Mouse (Mus musculus) forebrain, embryonic 11.5 days (tissue): ENCODE measurements around the gene Trdmt1. TPM values are rescaled to one million over a fixed set of nuclear protein-coding genes. Genes with fewer than 3 reads are reported as not detected.

Source experiments
- ATAC-seq: fragments of 200-750 bp; cut with Nextera tagmentation; replicated peaks from 2 replicates; pipeline ENCODE4 v1.8.0; 2017; ENCODE audit warnings: moderate TSS enrichment; ENCODE audit not compliant: low FRiP score
- DNase-seq: peaks from one replicate; pipeline ENCODE4 v3.0.0-alpha.2; 2017; ENCODE audit warnings: low spot score
- H3K27ac ChIP-seq: fragments of 300-500 bp; sonication (generic); 2 replicates; pipeline ENCODE4 v1.5.1; 2014; ENCODE audit warnings: low read depth, low read length
- H3K27me3 ChIP-seq: fragments of 300-500 bp; sonication (generic); 2 replicates; pipeline ENCODE4 v1.6.1; 2014; ENCODE audit warnings: mild to moderate bottlenecking, low read length, mixed read lengths; ENCODE audit not compliant: control insufficient read depth, insufficient read depth
- H3K36me3 ChIP-seq: fragments of 300-500 bp; sonication (generic); 2 replicates; pipeline ENCODE4 v1.6.1; 2014; ENCODE audit warnings: mild to moderate bottlenecking, low read length, moderate library complexity, mixed read lengths; ENCODE audit not compliant: control insufficient read depth, insufficient read depth
- H3K4me1 ChIP-seq: fragments of 300-500 bp; sonication (generic); replicated peaks from 2 replicates; pipeline ENCODE4 v1.6.1; 2014; ENCODE audit warnings: low read length, mixed read lengths; ENCODE audit not compliant: control insufficient read depth, insufficient read depth
- H3K4me2 ChIP-seq: fragments of 300-500 bp; sonication (generic); 2 replicates; pipeline ENCODE4 v1.6.1; 2014; ENCODE audit warnings: low read depth, mild to moderate bottlenecking, low read length, moderate library complexity, mixed read lengths; ENCODE audit not compliant: severe bottlenecking
- H3K4me3 ChIP-seq: fragments of 300-500 bp; sonication (generic); 2 replicates; pipeline ENCODE4 v1.5.1; 2014; ENCODE audit warnings: low read depth, low read length
- H3K9ac ChIP-seq: fragments of 300-500 bp; sonication (generic); 2 replicates; pipeline ENCODE4 v1.6.1; 2014; ENCODE audit warnings: low read length
- H3K9me3 ChIP-seq: fragments of 300-500 bp; sonication (generic); 2 replicates; pipeline ENCODE4 v1.6.1; 2016; ENCODE audit warnings: low read length, mixed read lengths; ENCODE audit not compliant: control insufficient read depth
- WGBS: fragments of 180-500 bp; shearing (Covaris S2); extraction: QIAGEN DNeasy Blood & Tissue Kit; methylation state at CpG from one replicate; pipeline ENCODE4 v1.1.7; 2014; 5-methylcytosine and 5-hydroxymethylcytosine counted together
- polyA plus RNA-seq: library from polyadenylated mRNA; unstranded; fragments of >200 nt; fragmentation: Nextera tagmentation; extraction: Ambion mirVana; gene quantifications from 2 replicates; pipeline ENCODE4 v1.2.1, GENCODE M21; 2014

Gene Trdmt1
- polyA plus RNA-seq, 1 experiment from 2014 or later: 9.4 TPM

- ATAC-seq (peak; percentile 31; the same call in 1 of the 2 replicates), DNase-seq (peak; percentile 52)
- Histone ChIP-seq H3K4me2 (peak overlapping the region; percentile 46), H3K9ac (peak overlapping the region; percentile 63), H3K4me3 (peak overlapping the region; percentile 49), H3K27ac (peak overlapping the region; percentile 98), H3K9me3 (no peaks in the 10 kb centered on the region), H3K27me3 (no peaks in the 10 kb centered on the region), H3K4me1 (0 out of 2 replicates have a peak, but pooled peaks cover 2% of the 10 kb centered on the region), H3K36me3 (no peaks in the 10 kb centered on the region)
- WGBS: 51% methylated on average over 8 of the region's 8 CpGs
Measured at GRCm38 (mm10) chr2:13543519-13544124, 846 bp downstream of the Trdmt1 start.

GRCm38 (mm10) chr2:13539860-13540259, 4.6 kb downstream of the Trdmt1 start:
- Histone ChIP-seq H3K4me3 (no peak overlapping the region), H3K4me2 (no peak overlapping the region), H3K9me3 (no peaks in the 10 kb centered on the region), H3K9ac (no peak overlapping the region), H3K36me3 (no peaks in the 10 kb centered on the region), H3K27me3 (no peaks in the 10 kb centered on the region), H3K27ac (no peak overlapping the region), H3K4me1 (0 out of 2 replicates have a peak, but pooled peaks cover 2% of the 10 kb centered on the region)
- no peak for DNase-seq
- WGBS: 94% methylated on average over 1 of the region's 1 CpGs
- ATAC-seq: no peak

GRCm38 (mm10) chr2:13538704-13539377, 5.6 kb downstream of the Trdmt1 start:
- 76% methylated on average over 6 of the region's 6 CpGs for WGBS
- H3K9ac ChIP-seq: no peak overlapping the region
- no peak for ATAC-seq

GRCm38 (mm10) chr2:13538258-13538657, 6.2 kb downstream of the Trdmt1 start:
- WGBS: 88% methylated on average over 2 of the region's 2 CpGs
- no peak for ATAC-seq
- no peak for DNase-seq

More at GRCm38 (mm10) chr2:13538704-13539377, 5.6 kb downstream of the Trdmt1 start:
- H3K9me3 ChIP-seq: no peaks in the 10 kb centered on the region
- H3K4me1 ChIP-seq: 0 out of 2 replicates have a peak, but pooled peaks cover 2% of the 10 kb centered on the region
- H3K4me3 ChIP-seq: no peak overlapping the region
- H3K27ac ChIP-seq: no peak overlapping the region
- H3K36me3 ChIP-seq: no peaks in the 10 kb centered on the region
- no peaks in the 10 kb centered on the region for H3K27me3 ChIP-seq
- H3K4me2 ChIP-seq: no peak overlapping the region
- no peak for DNase-seq

GRCm38 (mm10) chr2:13537733-13538132, 6.7 kb downstream of the Trdmt1 start:
- Histone ChIP-seq H3K4me1 (no peaks in the 10 kb centered on the region), H3K4me2 (no peak overlapping the region), H3K9ac (no peak overlapping the region), H3K27me3 (no peaks in the 10 kb centered on the region), H3K36me3 (no peaks in the 10 kb centered on the region), H3K4me3 (no peak overlapping the region), H3K9me3 (no peaks in the 10 kb centered on the region), H3K27ac (no peak overlapping the region)
- ATAC-seq: no peak
- WGBS: 26% methylated on average over 2 of the region's 2 CpGs
- peak; percentile 55 for DNase-seq

More at GRCm38 (mm10) chr2:13538258-13538657, 6.2 kb downstream of the Trdmt1 start:
- no peaks in the 10 kb centered on the region for H3K9me3 ChIP-seq
- no peak overlapping the region for H3K4me3 ChIP-seq
- H3K4me2 ChIP-seq: no peak overlapping the region
- H3K4me1 ChIP-seq: no peaks in the 10 kb centered on the region
- H3K27ac ChIP-seq: no peak overlapping the region
- no peaks in the 10 kb centered on the region for H3K36me3 ChIP-seq
- H3K9ac ChIP-seq: no peak overlapping the region
- no peaks in the 10 kb centered on the region for H3K27me3 ChIP-seq

- H3K4me2 ChIP-seq: no peak overlapping the region
- H3K4me1 ChIP-seq: no peaks in the 10 kb centered on the region
- no peak overlapping the region for H3K4me3 ChIP-seq
- no peak overlapping the region for H3K27ac ChIP-seq
- DNase-seq: no peak
- no peaks in the 10 kb centered on the region for H3K36me3 ChIP-seq
- no peaks in the 10 kb centered on the region for H3K9me3 ChIP-seq
- H3K27me3 ChIP-seq: no peaks in the 10 kb centered on the region
- H3K9ac ChIP-seq: no peak overlapping the region
- no peak for ATAC-seq
Measured at GRCm38 (mm10) chr2:13536747-13537146, 7.7 kb downstream of the Trdmt1 start.

- Histone ChIP-seq H3K9ac (no peak overlapping the region), H3K36me3 (no peaks in the 10 kb centered on the region), H3K27ac (no peak overlapping the region), H3K4me3 (no peak overlapping the region), H3K4me1 (no peaks in the 10 kb centered on the region), H3K9me3 (no peaks in the 10 kb centered on the region), H3K4me2 (no peak overlapping the region), H3K27me3 (no peaks in the 10 kb centered on the region)
- ATAC-seq (no peak), DNase-seq (no peak)
- 91% methylated on average over 6 of the region's 6 CpGs for WGBS
Measured at GRCm38 (mm10) chr2:13530639-13531038, 13.8 kb downstream of the Trdmt1 start.

- Histone ChIP-seq H3K4me1 (no peaks in the 10 kb centered on the region), H3K4me3 (no peak overlapping the region), H3K27ac (no peak overlapping the region), H3K27me3 (no peaks in the 10 kb centered on the region), H3K9me3 (no peaks in the 10 kb centered on the region), H3K9ac (no peak overlapping the region), H3K4me2 (no peak overlapping the region), H3K36me3 (no peaks in the 10 kb centered on the region)
- no peak for ATAC-seq
- no peak for DNase-seq
- 97% methylated on average over 3 of the region's 3 CpGs for WGBS
Measured at GRCm38 (mm10) chr2:13529253-13529933, 15.1 kb downstream of the Trdmt1 start.
